Mouse (Mus musculus) heart, postnatal 36 days (tissue): Measurements from ENCODE around the gene Elavl1. TPM values are rescaled to one million over a fixed set of nuclear protein-coding genes. Genes with fewer than 3 reads are reported as not detected.

ENCODE experiments used
- DNase-seq, 2 experiments: peaks; one replicate each; pipeline ENCODE4 v3.0.0; 2021 to 2022
- intact Hi-C: fragments of 180-260 bp; cut with DNase I; formaldehyde crosslinking; loops from one replicate; pipeline ENCODE4 v1.15.1; 2025
- total RNA-seq, 2 experiments: library from RNA; stranded (reverse); gene quantifications; 2 replicates each; pipeline ENCODE4 v1.2.3; 2021

The Elavl1 gene
- total RNA-seq, 2 experiments from 2014 or later = 50.2 to 52.8 TPM

GRCm38 (mm10) chr8:4323917-4324316 lies 1.3 kb downstream of the Elavl1 start:
- no peak for DNase-seq
- intact Hi-C loops = loop anchor here (2.0 to 5.0 kb wide), 2 partner anchors 73 to 132 kb away; no protein-coding TSS in a partner anchor

DNA sequence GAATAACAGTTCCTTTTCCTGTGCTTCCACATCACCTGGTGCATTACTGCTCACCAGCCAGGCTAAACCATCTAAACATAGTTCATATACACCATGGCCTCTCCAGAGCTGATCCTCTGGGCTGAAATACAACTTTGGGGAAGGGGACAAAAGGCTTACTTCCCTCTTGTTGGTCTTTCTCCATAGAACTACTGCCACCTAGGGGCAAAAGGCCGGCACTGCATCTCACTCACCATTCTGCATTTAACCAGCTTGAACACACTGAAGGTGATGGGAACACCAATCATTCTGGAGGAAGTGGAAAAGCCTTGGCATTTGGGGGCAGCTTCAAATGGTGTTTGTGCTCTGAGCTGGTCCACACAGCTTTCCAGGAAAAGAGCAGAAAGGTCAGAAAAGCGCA lies 2.7 kb downstream of the Elavl1 start:
- DNase-seq = peak; percentile 83 to 86
- intact Hi-C loops = loop anchor here (2.0 to 5.0 kb wide), 2 partner anchors 72 to 130 kb away; no protein-coding TSS in a partner anchor

DNA sequence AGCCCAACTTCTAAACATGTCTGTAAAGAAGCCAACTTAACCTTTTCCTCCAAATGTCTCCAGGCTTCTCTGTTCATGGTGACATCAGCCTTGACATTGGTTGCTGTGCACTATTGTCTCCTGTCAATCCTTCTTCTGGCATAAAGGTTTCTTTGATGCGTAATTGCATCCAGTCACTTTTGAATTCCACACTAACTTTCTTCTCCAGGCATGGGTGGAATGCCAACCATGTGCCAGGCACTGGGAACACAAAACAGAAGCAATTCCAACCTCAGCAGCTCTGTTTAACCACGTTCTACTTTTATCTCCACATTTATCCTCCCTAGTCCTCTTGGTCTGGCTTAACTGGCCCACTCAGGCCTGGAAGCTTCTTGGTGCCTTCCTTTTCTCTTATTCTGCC lies 4.2 kb downstream of the Elavl1 start:
- intact Hi-C loops = loop anchor here (5.0 kb wide), 1 partner anchor 129 kb away; no protein-coding TSS in a partner anchor
- no peak for DNase-seq

DNA sequence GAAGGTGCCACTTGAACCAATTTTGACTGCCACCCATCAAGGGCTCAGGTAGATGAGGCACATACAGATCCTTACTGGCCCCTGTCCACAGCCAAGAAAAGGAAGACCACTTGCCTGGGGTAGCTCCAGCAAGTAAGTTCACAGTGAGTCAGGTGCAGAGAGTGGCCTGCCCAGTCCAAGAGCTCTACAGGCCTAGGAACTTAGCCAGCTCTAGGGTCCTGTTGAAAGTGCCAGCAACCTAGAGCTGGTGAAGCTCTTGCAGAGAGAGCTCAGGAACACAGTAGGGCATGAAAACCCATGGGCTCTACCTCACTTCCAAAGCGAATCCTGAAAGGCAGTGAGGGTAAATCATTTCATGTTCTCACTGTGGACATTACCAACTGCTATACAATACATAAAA lies 4.8 kb downstream of the Elavl1 start:
- intact Hi-C loops = loop anchor here (5.0 kb wide), 1 partner anchor 128 kb away; no protein-coding TSS in a partner anchor
- no peak for DNase-seq

GRCm38 (mm10) chr8:4319573-4319872 lies 5.7 kb downstream of the Elavl1 start:
- DNase-seq = no peak
- intact Hi-C loops = no loop called here

DNA sequence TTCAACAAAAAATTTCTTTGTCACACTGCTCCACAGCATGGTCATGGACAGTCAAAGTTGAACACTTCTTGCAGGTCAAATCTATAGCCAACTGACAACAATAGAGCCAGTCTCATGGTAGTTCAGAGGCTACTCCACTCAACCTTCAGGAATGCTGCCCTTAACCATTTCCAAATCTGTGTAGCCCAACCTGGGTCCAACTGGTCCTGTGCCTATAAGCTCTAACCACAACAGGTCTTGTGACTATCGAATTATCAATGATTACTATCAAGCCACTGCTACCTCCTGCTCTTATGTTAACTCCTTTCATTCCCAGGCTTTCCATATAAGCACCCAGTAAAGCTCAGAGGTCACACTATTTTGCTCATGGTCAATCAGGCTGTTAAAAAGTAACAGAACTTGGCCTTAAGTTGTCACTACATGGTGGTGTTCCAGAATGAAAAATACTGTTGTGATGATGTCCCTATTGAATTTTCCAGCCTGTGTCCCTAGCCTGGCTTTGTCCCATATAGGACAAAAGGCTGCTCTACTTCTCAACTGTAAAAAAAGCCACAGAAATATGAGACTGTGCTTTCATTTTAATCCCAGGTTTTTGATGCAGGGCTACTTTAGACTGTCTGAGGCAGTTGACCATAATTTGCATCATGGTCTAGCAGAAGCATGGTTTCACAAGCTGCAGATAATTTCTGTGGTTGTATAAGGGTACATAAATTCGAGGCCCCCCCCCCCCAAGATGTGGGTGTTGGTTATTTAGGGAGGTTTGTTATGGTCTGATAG lies 6.2 kb downstream of the Elavl1 start:
- intact Hi-C loops = no loop called here
- DNase-seq = no peak

DNA sequence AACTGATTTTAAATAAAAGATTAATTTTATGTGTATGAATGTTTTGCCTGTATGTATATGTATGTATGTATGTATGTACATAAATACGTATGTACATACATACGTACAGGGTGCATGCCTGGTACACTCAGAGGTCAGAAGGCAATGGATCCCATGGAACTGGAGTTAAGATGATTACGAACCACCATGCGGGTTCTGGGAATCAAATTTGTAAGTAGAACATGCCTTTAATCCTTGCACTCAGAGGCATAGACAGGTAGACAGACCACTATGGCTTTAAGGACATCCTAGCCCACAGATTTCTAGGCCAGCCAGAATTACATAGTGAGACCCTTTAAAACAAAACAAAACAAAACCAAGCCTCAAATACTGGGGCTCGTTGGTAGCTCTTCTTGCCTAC lies 7.1 kb downstream of the Elavl1 start:
- intact Hi-C loops = no loop called here
- no peak for DNase-seq

- intact Hi-C loops = no loop called here
- DNase-seq = no peak
These were observed 10.4 kb downstream of the Elavl1 start for GRCm38 (mm10) chr8:4314852-4315251.

DNA sequence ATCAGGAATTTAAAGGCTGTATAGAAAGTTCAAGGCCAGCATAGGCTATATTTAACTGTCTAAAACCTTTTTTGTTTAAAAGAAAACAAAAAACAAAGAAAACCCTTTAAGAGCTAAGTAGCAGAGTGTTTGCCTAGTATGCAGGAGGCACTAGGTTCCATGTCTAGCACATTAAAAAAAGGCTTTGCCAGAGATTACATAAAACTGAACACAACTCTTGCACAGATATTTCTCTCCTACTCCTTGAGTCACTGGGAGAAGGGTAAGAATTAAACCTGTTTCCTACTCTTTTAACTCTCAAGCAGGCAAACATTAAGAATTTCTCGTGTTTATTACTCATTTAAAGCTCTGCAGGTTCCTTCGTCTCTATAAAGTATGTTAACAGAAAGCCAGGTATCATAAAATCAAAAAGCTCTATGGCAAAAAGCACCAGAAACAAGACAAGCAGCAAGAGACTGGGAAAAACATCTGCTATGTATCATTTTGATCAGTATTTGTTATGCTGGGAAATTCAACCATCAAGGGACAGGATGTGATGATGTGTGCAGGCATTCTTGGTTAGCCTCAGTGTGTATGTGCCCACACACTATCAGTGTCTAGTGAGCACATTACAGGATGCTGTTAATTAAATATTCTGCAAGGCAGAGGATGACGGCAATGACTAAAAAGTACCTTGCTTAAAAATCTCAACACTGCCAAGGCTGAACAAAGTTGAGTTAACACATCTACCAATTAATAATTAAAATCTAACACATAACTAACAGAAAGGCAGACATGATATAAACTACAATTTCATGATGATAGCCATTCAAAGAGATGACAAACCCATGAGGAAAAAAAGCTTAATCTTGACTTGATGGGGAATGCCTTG lies 11.7 kb downstream of the Elavl1 start:
- intact Hi-C loops = no loop called here

DNA sequence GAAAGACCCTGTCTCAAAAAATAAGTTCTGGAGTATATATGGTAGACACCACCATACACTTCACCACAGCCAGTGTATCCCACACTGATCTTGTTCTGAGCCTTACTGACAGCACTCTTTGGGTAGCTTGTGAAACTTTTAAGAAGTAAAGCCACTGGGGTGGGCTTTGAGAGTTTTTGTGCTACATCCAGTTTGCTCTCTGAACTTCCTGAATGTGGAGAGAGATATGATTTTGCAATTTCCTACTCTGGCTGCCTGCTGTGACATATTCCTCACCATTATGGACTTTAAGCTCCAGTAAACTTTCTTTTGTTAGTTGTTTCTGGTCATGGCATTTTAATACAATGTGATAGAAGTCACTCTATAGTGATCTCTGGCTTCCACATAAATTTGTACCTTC lies 13.1 kb downstream of the Elavl1 start:
- no peak for DNase-seq
- intact Hi-C loops = no loop called here

More for the DNA sequence above, 11.7 kb downstream of the Elavl1 start:
- DNase-seq = no peak

DNA sequence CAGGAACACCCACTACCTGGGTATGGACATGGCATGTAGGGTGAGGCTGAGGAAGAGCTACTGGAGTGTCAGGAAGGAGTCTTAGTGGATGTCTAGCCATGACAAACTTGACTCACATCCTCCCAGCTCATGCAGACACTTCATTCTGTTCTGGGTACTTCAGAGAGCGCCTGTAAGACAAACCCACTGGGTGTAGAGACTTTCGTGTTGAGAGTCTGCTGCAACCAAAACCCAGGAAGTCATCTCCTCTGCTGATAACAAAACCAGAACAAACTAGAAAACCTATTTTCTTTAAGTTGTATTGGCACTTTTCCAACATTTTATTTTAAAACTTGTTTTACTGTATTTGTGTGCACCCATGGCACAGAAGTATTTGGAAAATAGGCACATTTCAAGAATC lies 19.4 kb downstream of the Elavl1 start:
- intact Hi-C loops = no loop called here
- DNase-seq = no peak

GRCm38 (mm10) chr8:4304124-4304547 lies 21.1 kb downstream of the Elavl1 start:
- intact Hi-C loops = no loop called here
- no peak for DNase-seq

DNA sequence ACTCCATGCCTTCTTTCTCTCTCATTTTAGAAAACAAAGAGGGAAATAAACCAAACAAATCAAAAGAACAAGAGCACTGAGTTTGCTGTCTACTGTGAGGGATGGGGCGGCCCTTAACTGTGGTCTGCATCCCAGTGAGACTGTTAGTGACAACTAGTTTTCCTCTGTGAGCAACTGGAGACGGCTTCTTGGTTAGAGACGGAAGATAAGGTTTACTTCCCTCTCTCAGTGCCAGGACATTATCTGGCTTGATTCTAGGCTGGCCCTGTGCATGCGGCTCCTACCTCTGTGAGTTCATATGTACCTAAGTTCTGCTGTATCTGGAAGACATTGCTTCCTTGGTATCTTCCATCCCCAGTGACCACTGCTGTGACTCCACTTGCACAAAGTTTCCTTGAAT lies 27.4 kb downstream of the Elavl1 start:
- intact Hi-C loops = no loop called here
- no peak for DNase-seq

- no peak for DNase-seq
- intact Hi-C loops = no loop called here
These were observed 32.5 kb downstream of the Elavl1 start for GRCm38 (mm10) chr8:4292738-4293137.

DNA sequence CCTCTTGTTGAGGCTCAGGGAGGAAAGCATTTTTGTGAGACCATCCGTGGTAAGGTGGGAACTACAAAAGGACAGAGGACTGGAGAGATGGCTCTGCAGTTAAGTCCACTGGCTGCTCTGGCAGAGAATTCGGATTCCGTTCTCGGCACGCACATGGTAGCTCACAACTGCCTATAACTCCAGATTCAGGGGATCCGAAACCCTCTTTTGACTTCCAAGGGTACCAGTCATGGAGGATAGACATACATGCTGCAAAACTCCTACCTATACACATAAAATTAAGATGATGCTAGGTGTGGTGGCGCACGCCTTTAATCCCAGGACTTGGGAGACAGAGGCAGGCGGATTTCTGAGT lies 49.1 kb downstream of the Elavl1 start:
- no peak for DNase-seq
- intact Hi-C loops = no loop called here

- DNase-seq = peak; percentile 93 to 94
- intact Hi-C loops = loop anchor here (2.0 kb wide), 1 partner anchor 17 kb away; the partner anchor contains the start of gene Ctxn1
These were observed 49.7 kb downstream of the Elavl1 start, which contains the start of gene Timm44 for GRCm38 (mm10) chr8:4275275-4276110. Gene Timm44 (minus strand): TSS chr8:4275913.

GRCm38 (mm10) chr8:4269609-4270008 lies 55.6 kb downstream of the Elavl1 start:
- intact Hi-C loops = no loop called here
- no peak for DNase-seq

DNA sequence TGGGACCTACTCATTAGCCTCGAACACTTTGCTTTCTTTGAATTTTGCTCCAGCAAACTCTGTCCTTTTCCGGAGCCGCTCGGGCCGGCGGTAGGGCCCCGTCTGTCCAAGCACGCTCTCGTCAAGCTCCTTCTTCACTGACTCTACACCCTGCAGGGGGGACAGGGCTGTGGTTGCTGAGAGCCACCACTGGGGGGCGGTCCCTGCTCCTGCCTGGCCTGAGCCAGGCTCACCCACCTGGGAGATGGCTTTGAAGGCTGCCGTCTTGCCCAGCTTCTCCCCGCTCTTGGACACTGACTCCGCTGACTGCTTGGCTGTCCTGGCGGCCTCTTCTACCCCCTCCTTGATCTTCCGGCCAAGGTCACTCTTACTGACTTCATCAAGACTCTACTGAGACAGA lies 57.6 kb downstream of the Elavl1 start:
- intact Hi-C loops = no loop called here
- DNase-seq = no peak

- intact Hi-C loops = no loop called here
These were observed 59.9 kb downstream of the Elavl1 start for GRCm38 (mm10) chr8:4265160-4265914.

More at GRCm38 (mm10) chr8:4265160-4265914, 59.9 kb downstream of the Elavl1 start:
- no peak for DNase-seq
